Comparison of ENCODE assay signal across 26 mouse cellular contexts in the genomic region with DNA sequence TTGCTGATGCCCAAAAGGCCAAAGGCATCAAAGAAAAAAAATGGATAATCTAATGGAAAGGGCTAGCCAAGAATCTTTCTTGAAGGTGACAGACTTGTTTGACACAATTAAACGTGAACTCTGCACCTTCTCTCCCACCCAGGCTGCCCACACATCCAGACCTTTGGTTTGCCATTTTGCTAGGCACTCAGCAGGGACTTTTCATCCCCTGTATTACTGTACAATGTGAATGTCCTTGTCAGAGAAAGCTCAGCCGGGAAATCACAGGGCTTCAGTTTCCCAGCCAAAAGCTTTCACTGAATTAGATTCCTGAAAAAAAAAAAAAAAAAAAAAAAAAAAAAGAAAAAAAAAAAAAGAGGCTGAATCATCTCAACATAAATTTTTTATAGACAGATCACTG. TPM values are rescaled to one million over a fixed set of nuclear protein-coding genes. Genes with fewer than 3 reads are reported as not detected.
A peak's percentile ranks its signal among the peaks of the same experiment; 100 is the strongest.
DNase-seq lines count a peak whose midpoint lies in the region; ATAC-seq and TF ChIP-seq lines count a peak whose summit lies in the region.
"Had no signal": no experiment of that assay in that cellular context is flagged by ENCODE, and none has a peak within 500 bp of the region (broad histone marks: within the 10 kb centered on the region; RNA-seq: fewer than 3 reads in every experiment).

No protein-coding gene starts in this region.

- H3K9ac ChIP-seq in forebrain, embryonic 14.5 days (ENCODE audit: low read length): no peak overlapping the region
- H3K9ac ChIP-seq in forebrain, embryonic 11.5 days (ENCODE audit: low read length): no peak overlapping the region
- no peak overlapping the region for H3K9ac ChIP-seq in midbrain, embryonic 13.5 days (replicated peaks)
- H3K9ac ChIP-seq: heart, embryonic 13.5 days; hindbrain, embryonic 13.5 days had no signal

- H3K4me3 ChIP-seq in forebrain, embryonic 14.5 days (ENCODE audit: low read depth, low read length): no peak overlapping the region
- no peak overlapping the region for H3K4me3 ChIP-seq in forebrain, embryonic 11.5 days (ENCODE audit: low read depth, low read length)
- H3K4me3 ChIP-seq in midbrain, embryonic 13.5 days (replicated peaks): no peak overlapping the region
- H3K4me3 ChIP-seq in midbrain, embryonic 10.5 days: no peak overlapping the region
- H3K4me3 ChIP-seq: heart, adult 2 months; heart, embryonic 10.5 days; heart, embryonic 13.5 days; hindbrain, embryonic 13.5 days had no signal

- H3K36me3 ChIP-seq in forebrain, embryonic 14.5 days (ENCODE audit: control insufficient read depth, insufficient read depth, low read length): 0 out of 2 replicates have a peak, but pooled peaks cover 4% of the 10 kb centered on the region
- no peaks in the 10 kb centered on the region; the same call in 1 of the 2 replicates for H3K36me3 ChIP-seq in forebrain, embryonic 11.5 days (ENCODE audit: control insufficient read depth, insufficient read depth, low read length)
- H3K36me3 ChIP-seq in midbrain, embryonic 13.5 days: peaks cover 2% of the 10 kb centered on the region
- H3K36me3 ChIP-seq in midbrain, embryonic 10.5 days: peaks cover 57% of the 10 kb centered on the region
- H3K36me3 ChIP-seq: G1E; heart, embryonic 10.5 days; heart, embryonic 13.5 days; hindbrain, embryonic 13.5 days had no signal

- H3K27ac ChIP-seq in forebrain, embryonic 14.5 days (ENCODE audit: low read depth, low read length): no peak overlapping the region
- H3K27ac ChIP-seq in forebrain, embryonic 11.5 days (ENCODE audit: low read depth, low read length): no peak overlapping the region
- H3K27ac ChIP-seq in midbrain, embryonic 13.5 days: peak overlapping the region; percentile 30; the same call in 1 of the 2 replicates
- H3K27ac ChIP-seq in midbrain, embryonic 10.5 days (replicated peaks): no peak overlapping the region
- H3K27ac ChIP-seq: heart, adult 2 months; heart, embryonic 10.5 days; heart, embryonic 13.5 days; hindbrain, embryonic 13.5 days had no signal

- no peaks in the 10 kb centered on the region for H3K27me3 ChIP-seq in forebrain, embryonic 14.5 days (replicated peaks; ENCODE audit: control insufficient read depth, insufficient read depth, low read length)
- no peaks in the 10 kb centered on the region for H3K27me3 ChIP-seq in forebrain, embryonic 11.5 days (ENCODE audit: control insufficient read depth, insufficient read depth, low read length)
- no peaks in the 10 kb centered on the region for H3K27me3 ChIP-seq in midbrain, embryonic 13.5 days
- no peaks in the 10 kb centered on the region for H3K27me3 ChIP-seq in midbrain, embryonic 10.5 days (ENCODE audit: low read depth, poor library complexity, severe bottlenecking)
- H3K27me3 ChIP-seq: CH12.LX; heart, embryonic 13.5 days; hindbrain, embryonic 13.5 days had no signal

- TF ChIP-seq POLR2A in brain, embryonic 14.5 days (IDR thresholded peaks at IDR 0.05; ENCODE audit: borderline replicate concordance, extremely low read depth, insufficient read depth, insufficient read length, poor library complexity, severe bottlenecking): no peak

- H3K4me1 ChIP-seq in forebrain, embryonic 14.5 days (ENCODE audit: control insufficient read depth, insufficient read depth, low read length): peaks cover 3% of the 10 kb centered on the region; the same call in 1 of the 2 replicates
- H3K4me1 ChIP-seq in forebrain, embryonic 11.5 days (replicated peaks; ENCODE audit: control insufficient read depth, insufficient read depth, low read length): no peaks in the 10 kb centered on the region
- H3K4me1 ChIP-seq in midbrain, embryonic 13.5 days (replicated peaks): peaks cover 8% of the 10 kb centered on the region; the same call in 1 of the 2 replicates
- no peaks in the 10 kb centered on the region for H3K4me1 ChIP-seq in midbrain, embryonic 10.5 days
- H3K4me1 ChIP-seq: heart, embryonic 10.5 days; heart, embryonic 13.5 days had no signal

- 17% methylated on average over 2 of the region's 2 CpGs for WGBS in forebrain, embryonic 14.5 days
- 82% methylated on average over 2 of the region's 2 CpGs for WGBS in forebrain, embryonic 11.5 days
- 57% methylated on average over 2 of the region's 2 CpGs for WGBS in midbrain, embryonic 13.5 days
- WGBS in midbrain, embryonic 10.5 days: 81% methylated on average over 2 of the region's 2 CpGs

- ATAC-seq in forebrain, embryonic 14.5 days: peak; percentile 48; the same call in 1 of the 2 replicates
- ATAC-seq in forebrain, embryonic 11.5 days (replicated peaks; ENCODE audit: low FRiP score): no peak
- no peak for ATAC-seq in midbrain, embryonic 13.5 days
- ATAC-seq: inflammation-experienced regulatory T-cells, adult 6 months; intestine, embryonic 16.5 days had no signal

- peak; percentile 43 for DNase-seq in forebrain, embryonic 14.5 days (ENCODE audit: low spot score)
- DNase-seq in forebrain, embryonic 11.5 days (ENCODE audit: low spot score): no peak
- no peak for DNase-seq in midbrain, embryonic 10.5 days (ENCODE audit: low spot score)
- peak; percentile 76 for DNase-seq in Muller cell, postnatal 12 days (ENCODE audit: inconsistent ontology term)
- DNase-seq in brain, embryonic 14.5 days (ENCODE audit: low read depth): peak; percentile 66
- DNase-seq in thymus, postnatal 10 days (ENCODE audit: low spot score in 2 of 2): no peak
- DNase-seq in gastrocnemius, postnatal 4 days (ENCODE audit: low spot score in 2 of 2): no peak
- DNase-seq: adrenal gland, adult 2 months; adrenal gland, postnatal 14 days; B cell, adult 2 months; cerebellum, adult 18-20 months; cerebellum, adult 9-10 months; cerebellum, postnatal 14 days; gastrocnemius, postnatal 25 days; heart, adult 2 months; kidney, adult 18-20 months had no signal

- TF ChIP-seq CTCF in brain, embryonic 14.5 days (IDR thresholded peaks at IDR 0.05; ENCODE audit: borderline replicate concordance, extremely low read depth, insufficient read depth, insufficient read length): no peak

- no peak overlapping the region for H3K4me2 ChIP-seq in forebrain, embryonic 14.5 days (ENCODE audit: low read length)
- no peak overlapping the region for H3K4me2 ChIP-seq in forebrain, embryonic 11.5 days (ENCODE audit: low read depth, low read length, severe bottlenecking)
- no peak overlapping the region for H3K4me2 ChIP-seq in midbrain, embryonic 13.5 days (replicated peaks)
- H3K4me2 ChIP-seq: heart, embryonic 13.5 days; hindbrain, embryonic 13.5 days had no signal

- no peaks in the 10 kb centered on the region for H3K9me3 ChIP-seq in forebrain, embryonic 14.5 days (replicated peaks; ENCODE audit: control insufficient read depth, low read length)
- H3K9me3 ChIP-seq in forebrain, embryonic 11.5 days (ENCODE audit: control insufficient read depth, low read length): no peaks in the 10 kb centered on the region
- H3K9me3 ChIP-seq in midbrain, embryonic 13.5 days: no peaks in the 10 kb centered on the region
- no peaks in the 10 kb centered on the region for H3K9me3 ChIP-seq in midbrain, embryonic 10.5 days (replicated peaks)
- H3K9me3 ChIP-seq: G1E; heart, embryonic 10.5 days; heart, embryonic 13.5 days; hindbrain, embryonic 13.5 days had no signal

RNA-seq across cellular contexts. Expression of gene Plch1, which starts 34.2 kb away (rescaled TPM):
- polyA plus RNA-seq in forebrain, embryonic 14.5 days (2014; fragmentation: Nextera tagmentation; extraction: Ambion mirVana): 10.1 TPM in 2 replicates
- polyA plus RNA-seq in forebrain, embryonic 11.5 days (2014; fragmentation: Nextera tagmentation; extraction: Ambion mirVana): 27.5 and 27.6 TPM in 2 replicates
- polyA plus RNA-seq in midbrain, embryonic 13.5 days (2015; fragmentation: Nextera tagmentation; extraction: Ambion mirVana): 20.6 and 21.5 TPM in 2 replicates
- 27.5 and 33.1 TPM in 2 replicates for polyA plus RNA-seq in midbrain, embryonic 10.5 days (2016; fragmentation: Nextera tagmentation; extraction: Ambion mirVana)
- polyA plus RNA-seq in brain, embryonic 14.5 days (2012; rRNA removed): 17.2 and 20.9 TPM in 2 replicates
- total RNA-seq in gastrocnemius, postnatal 4 days (2021): under 1 TPM; 0.31 to 0.61 TPM
- total RNA-seq: adrenal gland, adult 2 months; gastrocnemius, postnatal 25 days; granulocyte monocyte progenitor cell, adult 5-6 weeks; heart, postnatal 25 days had no signal
- polyA plus RNA-seq: adrenal gland, adult 2 months; G1E had no signal

Comparison
In these comparisons a context has a peak if more than half of its experiments do, and no peak if none do; other contexts are left out.
1. DNase-seq: peak in forebrain, embryonic 14.5 days (single experiment), Muller cell, postnatal 12 days (single experiment) and brain, embryonic 14.5 days (single experiment); none in forebrain, embryonic 11.5 days (single experiment), midbrain, embryonic 10.5 days (single experiment), thymus, postnatal 10 days (0 of 2) and gastrocnemius, postnatal 4 days (0 of 2).